Mouse (Mus musculus) bone marrow macrophage, adult 2 months (primary cell): ENCODE data around the gene Adgrl1. TPM values are rescaled to one million over a fixed set of nuclear protein-coding genes. Genes with fewer than 3 reads are reported as not detected.
A peak's percentile ranks its signal among the peaks of the same experiment; 100 is the strongest.

Source experiments
- H3K27ac ChIP-seq: 2 replicates; pipeline ENCODE4 v1.5.1; 2012; ENCODE audit warnings: low read depth, low read length; ENCODE audit not compliant: insufficient read depth
- H3K4me1 ChIP-seq: 2 replicates; pipeline ENCODE4 v1.6.1; 2012; ENCODE audit warnings: low read length; ENCODE audit not compliant: control insufficient read depth, insufficient read depth
- H3K4me3 ChIP-seq: 2 replicates; pipeline ENCODE4 v1.5.1; 2012; ENCODE audit warnings: mild to moderate bottlenecking, low read length, moderate library complexity; ENCODE audit not compliant: insufficient read depth
- CTCF ChIP-seq: IDR thresholded peaks from 2 replicates; pipeline ENCODE4 v1.5.1; 2012; ENCODE audit warnings: low read depth, mild to moderate bottlenecking, low read length, moderate library complexity
- POLR2A ChIP-seq: IDR thresholded peaks from 2 replicates; pipeline ENCODE4 v1.6.1; 2012; ENCODE audit warnings: mild to moderate bottlenecking, low read depth, low read length, borderline replicate concordance
- polyA plus RNA-seq: library from polyadenylated mRNA; stranded (reverse); fragments of >200 nt; gene quantifications from 2 replicates; pipeline ENCODE4 v1.2.4, GENCODE M21; 2012; ENCODE audit not compliant: missing spikeins, insufficient read depth, insufficient read length

Adgrl1 gene
- polyA plus RNA-seq, 1 experiment = 2.0 TPM

DNA sequence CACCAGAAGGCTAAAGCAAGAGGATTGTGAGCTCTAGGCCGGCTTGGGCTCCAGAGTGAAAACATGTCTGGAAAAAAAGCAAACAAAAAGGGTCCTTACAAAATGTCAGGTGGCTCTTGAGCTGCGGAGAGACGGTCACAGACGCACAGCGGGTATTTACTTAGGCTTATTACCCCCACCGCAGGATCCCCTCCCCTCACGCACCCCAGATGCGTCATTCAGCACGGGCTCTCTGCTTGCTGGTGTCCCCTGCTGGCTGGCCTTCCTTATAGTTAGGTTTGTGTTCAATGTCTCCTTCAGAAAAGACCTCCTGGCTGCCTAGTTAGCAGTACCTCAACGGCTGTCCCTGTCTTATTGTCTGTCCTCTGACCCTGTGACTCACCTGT is 23.1 kb upstream of the Adgrl1 start:
- Histone ChIP-seq H3K4me1 (no peaks in the 10 kb centered on the region), H3K27ac (no peak overlapping the region), H3K4me3 (no peak overlapping the region)
- no peak for TF ChIP-seq POLR2A
- no peak for TF ChIP-seq CTCF

DNA sequence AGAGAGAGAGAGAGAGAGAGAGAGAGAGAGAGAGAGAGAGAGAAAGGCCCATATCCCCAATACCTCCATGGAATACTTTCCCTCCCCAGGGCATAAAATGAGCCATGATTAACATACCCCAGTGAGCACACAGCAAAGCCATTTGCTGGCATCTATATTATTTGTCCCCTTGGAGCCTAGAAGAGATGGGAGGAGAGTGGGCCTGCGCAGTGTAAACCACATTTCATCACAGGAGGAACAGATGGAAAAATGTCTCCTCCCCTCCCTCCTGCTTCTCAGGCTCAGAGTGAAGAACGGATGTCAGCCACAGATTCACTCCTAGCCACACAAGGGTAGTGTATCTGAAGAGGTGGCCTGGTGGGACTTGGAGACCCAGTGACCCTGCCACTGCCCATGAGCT is 11.5 kb upstream of the Adgrl1 start:
- TF ChIP-seq POLR2A = no peak
- TF ChIP-seq CTCF = no peak
- H3K4me1 ChIP-seq = no peaks in the 10 kb centered on the region
- no peak overlapping the region for H3K27ac ChIP-seq
- no peak overlapping the region for H3K4me3 ChIP-seq

DNA sequence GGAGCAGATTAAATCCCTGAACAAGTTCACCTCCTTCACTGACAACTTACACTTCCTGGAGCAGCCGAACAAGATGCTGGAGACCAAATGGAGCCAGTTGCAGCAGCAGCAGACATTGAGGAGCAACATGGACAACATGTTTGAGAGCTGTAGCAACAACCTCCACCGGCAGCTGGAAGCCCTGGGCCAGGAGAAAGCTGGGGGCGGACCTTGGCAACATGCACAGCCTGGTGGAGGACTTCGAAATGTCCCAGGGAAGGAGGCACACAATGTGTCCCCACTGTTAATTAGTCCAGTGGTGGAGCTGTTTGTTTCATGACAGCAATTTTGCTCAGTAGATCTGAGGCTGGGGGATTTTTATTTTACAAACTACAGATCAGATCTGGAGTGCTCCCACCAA is 7.8 kb upstream of the Adgrl1 start:
- Histone ChIP-seq H3K27ac (no peak overlapping the region), H3K4me3 (no peak overlapping the region), H3K4me1 (no peaks in the 10 kb centered on the region)
- no peak for TF ChIP-seq POLR2A
- no peak for TF ChIP-seq CTCF

DNA sequence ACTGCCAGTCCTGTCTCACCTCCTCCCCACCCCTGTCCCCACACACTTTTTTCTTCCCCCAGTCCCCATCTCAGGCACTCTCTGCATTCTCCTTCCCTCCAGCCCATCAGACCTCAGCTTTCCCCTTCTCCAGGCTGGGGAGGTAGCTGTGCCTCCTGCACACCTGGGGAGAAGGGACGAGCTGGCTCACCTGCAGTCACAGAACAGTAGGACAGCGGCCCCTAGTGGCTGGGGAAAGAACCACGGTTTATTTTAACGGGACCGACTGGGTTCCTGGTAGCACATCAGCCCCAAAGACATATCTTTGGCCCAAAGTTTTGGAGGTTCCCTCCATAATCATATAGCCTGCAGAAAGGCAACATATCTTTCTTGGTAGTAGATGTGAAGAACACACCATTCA is 6.0 kb upstream of the Adgrl1 start:
- TF ChIP-seq CTCF (peak; percentile 96), POLR2A (no peak)
- H3K4me3 ChIP-seq = no peak overlapping the region
- H3K27ac ChIP-seq = no peak overlapping the region
- no peaks in the 10 kb centered on the region for H3K4me1 ChIP-seq

DNA sequence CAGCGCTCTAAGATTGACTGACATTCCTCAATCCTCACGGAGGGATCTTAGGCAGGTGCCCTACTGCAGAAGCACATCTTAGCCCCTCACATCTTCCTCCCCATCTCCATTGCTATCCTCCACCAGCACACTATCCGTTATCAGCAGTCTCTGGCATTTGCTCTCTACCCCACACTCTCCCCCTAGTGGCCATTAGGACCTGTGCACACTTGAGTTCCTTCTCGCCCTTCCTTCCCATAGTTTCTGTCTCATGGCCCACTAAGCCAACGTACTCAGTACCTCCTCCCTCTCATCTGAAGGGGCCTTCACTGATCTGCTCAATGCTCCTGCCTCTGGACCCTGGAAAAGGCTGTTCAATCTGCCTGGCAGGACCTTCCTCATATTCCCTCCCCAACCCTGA is 4.0 kb upstream of the Adgrl1 start:
- Histone ChIP-seq H3K4me3 (no peak overlapping the region), H3K4me1 (no peaks in the 10 kb centered on the region), H3K27ac (no peak overlapping the region)
- TF ChIP-seq POLR2A (no peak), CTCF (peak; percentile 73)

DNA sequence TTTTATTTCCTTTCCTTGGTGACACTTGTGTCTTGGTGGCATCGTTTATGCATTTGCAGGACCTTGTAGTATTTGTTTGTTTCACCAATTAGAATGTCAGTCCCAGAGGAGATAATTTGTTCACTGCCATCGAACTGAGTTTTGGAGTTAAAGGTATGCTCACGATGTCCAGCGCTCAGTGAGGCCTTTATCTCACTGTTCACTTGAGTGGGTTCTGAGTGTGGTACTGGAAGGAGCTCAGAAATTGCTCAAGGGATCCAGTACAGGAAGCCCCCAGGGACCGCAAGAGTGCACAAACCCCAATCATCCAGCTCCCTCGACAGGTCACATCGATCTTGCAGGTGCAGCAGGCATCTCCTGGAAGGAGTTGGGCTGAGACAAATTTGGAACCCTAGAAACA is 3.4 kb upstream of the Adgrl1 start:
- Histone ChIP-seq H3K4me3 (no peak overlapping the region), H3K27ac (no peak overlapping the region), H3K4me1 (no peaks in the 10 kb centered on the region)
- no peak for TF ChIP-seq POLR2A

DNA sequence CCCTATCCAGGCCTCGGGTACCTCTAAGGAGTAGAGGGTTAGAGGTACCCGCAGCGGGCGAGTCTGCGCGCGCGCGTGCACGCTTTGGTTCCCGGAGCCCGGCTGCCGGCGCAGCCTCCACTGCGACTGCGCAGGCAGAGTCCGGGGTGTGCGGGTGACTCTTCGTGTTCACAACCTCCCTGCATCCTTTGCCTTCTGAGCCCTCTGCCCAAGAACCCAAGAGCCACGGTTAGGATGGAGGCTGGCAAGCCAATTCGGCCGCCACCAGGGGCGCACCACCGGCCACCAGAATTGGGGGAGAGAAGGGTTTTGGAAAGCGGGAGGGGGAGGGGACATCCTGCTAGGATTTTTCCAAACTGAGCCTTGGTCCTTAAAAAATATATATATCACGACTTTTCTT is 2.7 kb upstream of the Adgrl1 start:
- no peaks in the 10 kb centered on the region for H3K4me1 ChIP-seq
- H3K4me3 ChIP-seq = no peak overlapping the region
- H3K27ac ChIP-seq = no peak overlapping the region
- TF ChIP-seq POLR2A = no peak
- TF ChIP-seq CTCF = no peak

DNA sequence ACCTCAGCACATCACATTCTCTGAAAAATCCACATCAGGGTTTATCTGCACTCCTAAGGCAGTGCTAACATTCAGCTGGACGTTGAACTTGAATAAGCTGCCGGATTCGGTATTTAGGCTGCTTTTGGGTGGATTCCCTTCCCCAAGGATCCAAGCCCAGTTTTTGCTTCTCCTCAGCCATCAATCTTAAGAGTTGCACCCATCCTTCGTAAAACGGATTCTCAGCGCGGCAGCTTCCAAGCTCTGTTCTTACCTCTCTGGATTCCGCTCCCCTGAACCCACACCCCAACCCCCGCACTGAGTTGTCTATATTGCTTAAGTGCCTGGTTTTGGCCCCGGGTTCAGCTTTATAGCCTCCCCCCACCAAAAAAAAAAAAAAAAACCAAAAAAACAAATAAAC is 1.4 kb upstream of the Adgrl1 start:
- TF ChIP-seq CTCF (no peak), POLR2A (no peak)
- Histone ChIP-seq H3K27ac (no peak overlapping the region), H3K4me1 (no peaks in the 10 kb centered on the region), H3K4me3 (no peak overlapping the region)

DNA sequence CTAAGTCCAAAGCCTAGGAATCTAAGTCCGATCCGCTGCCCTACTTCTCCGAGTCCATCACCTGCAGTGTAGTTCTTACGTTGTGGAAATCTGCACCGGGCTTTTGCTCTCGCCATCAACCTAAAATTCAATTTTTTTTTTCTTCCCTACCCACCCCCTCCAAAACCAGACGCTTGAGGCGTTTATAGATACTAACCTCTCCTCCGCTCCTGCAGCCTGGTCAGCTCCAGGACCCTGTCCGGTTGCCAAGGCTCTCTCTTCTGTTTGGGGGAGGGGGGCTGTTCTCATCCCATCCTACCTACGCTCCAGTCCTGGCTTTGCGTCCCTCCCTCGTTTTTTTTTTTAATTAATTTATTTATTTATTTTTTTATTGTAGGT is 931 bp upstream of the Adgrl1 start:
- no peak overlapping the region for H3K4me3 ChIP-seq
- H3K4me1 ChIP-seq = no peaks in the 10 kb centered on the region
- H3K27ac ChIP-seq = no peak overlapping the region
- TF ChIP-seq POLR2A (no peak), CTCF (no peak)

DNA sequence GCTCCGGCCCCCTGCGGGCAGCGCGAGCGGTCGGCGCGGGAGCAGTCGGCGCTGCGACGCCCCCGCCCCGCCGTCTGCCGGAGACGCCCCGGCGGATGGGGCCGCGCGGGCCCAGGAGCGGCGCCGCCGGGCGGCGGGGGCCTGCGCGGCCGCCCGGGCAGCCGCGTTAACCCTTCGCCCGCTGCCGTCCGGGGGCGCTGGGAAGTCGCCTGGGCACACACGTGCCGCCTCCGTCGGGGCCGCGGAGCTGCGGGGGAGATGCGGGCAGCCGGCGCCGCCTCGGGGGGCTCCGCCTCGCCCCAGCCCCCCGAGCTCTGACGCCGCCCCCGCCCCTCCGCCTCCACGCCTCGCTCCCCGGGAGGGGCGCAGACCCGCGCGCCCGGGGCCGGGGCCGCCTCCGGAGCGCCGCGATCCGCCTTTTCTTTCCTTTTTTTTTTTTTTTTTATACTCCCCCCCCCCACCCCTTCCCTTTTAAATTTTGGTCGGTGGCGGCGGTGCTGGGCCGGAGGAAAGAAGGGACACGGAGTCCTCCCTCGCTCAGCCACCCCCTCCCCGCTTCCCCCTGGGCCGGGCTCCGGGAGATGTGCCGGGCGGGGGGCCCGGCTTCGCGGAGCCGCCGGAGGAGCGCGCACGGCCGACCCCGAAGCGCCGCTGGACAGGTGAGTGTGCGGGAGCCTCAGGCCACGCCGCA is 506 bp downstream of the Adgrl1 start:
- Histone ChIP-seq H3K27ac (no peak overlapping the region), H3K4me3 (peak overlapping the region; percentile 59), H3K4me1 (no peaks in the 10 kb centered on the region)
- TF ChIP-seq CTCF (no peak), POLR2A (no peak)

DNA sequence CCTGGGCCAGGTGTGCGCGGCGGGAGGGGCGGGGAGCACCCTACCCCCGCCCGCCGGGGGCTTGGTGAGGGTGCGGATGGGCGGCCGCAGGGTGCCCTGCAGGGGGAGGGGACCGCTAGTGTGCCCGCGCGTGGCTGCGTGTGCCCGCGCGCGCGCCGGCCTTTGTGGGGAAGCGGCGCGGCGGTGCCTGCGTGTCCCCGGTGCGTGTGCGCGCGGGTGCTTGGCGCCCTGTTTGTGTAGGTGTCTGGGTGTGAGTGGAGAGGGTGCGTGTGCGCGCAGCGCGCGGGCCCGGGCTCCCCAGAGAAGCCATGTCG is 1.0 kb downstream of the Adgrl1 start:
- Histone ChIP-seq H3K4me1 (no peaks in the 10 kb centered on the region), H3K27ac (no peak overlapping the region), H3K4me3 (peak overlapping the region; percentile 24)
- TF ChIP-seq POLR2A (no peak), CTCF (no peak)
